Mouse (Mus musculus): ENCODE results near the gene Spata46.

The Spata46 gene

DNA sequence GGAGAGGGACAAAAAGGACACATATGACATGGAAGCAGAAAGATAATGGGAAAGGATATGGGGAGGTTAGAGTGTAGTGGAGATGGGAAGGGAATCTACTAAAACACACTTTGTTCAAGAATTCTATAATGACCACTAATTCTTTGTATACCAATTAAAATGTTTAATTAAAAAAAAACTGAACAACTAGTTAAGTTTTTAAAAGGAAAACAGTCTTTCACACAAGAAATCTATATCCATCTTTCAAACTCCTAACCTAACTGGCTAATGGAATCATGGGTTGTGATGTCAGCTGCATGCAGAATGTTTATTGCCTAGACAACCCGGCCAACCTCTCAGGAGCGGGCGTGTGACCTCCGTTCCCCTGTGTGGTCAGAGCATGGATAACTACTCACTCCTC is at the start of gene Spata46:
Gene Spata46 (plus strand): TSS at position 301 of the 400 bp plus-strand sequence.
- DNase-seq (ENCODE audit: low spot score) = no peak

DNA sequence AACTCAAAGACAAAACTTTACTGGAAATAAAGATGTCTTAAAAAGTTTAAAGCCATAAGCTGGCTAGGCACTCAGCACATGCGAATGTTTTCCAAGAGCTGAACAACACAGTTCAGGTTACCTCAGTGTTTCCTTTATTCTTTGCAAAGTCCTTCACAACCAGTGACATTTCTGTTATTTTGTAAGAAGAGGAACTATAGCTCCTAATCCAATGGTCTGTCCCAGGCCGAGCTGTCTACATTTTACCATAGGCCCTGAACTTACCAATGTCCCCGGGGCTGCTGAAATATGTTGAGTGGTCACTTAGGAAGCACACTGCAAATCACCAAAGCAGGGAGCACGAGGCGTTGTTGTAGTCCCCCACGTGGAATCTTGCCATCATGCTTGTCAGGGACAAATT is 38.3 kb upstream of the Spata46 start:
- no peak for DNase-seq (ENCODE audit: low spot score)

DNA sequence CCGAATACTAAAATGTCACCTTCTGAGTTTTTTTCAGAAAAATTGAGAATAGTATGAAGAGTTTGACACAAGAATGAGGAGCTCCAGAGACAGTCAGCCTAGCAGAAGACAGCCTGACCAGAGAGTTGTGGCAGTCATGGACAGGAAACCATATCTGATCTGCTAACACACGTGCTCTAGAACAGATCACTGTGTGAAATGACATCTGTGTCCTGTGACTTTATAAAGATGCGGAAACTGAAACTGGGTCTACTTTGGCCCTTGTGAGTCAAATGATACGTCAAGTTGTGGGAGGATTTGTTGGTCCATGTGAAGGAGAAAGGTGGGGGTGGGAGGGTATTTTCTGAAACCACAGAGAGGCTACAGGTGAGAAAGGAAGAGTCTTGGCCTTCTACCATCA is 37.9 kb upstream of the Spata46 start:
- no peak for DNase-seq (ENCODE audit: low spot score)

DNA sequence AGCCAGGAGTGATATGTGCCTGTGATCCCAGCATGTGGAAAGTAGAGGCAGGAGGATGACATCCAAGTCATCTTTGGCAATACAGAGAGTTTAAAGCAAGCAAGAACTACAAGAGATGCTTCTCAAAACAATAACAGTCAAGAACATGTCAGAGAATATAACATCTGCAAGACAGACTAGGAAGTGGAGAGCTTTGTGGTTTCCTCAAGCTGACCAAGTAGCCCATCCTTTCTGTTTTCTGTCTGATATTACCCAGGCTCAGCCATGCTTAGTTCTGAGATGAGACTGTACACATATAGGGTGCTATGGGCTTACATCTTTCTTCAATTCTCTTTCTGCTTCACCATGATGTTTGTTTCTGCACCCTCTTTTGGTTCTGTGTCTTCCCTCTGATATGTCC is 35.4 kb upstream of the Spata46 start:
- DNase-seq (ENCODE audit: low spot score) = no peak

DNA sequence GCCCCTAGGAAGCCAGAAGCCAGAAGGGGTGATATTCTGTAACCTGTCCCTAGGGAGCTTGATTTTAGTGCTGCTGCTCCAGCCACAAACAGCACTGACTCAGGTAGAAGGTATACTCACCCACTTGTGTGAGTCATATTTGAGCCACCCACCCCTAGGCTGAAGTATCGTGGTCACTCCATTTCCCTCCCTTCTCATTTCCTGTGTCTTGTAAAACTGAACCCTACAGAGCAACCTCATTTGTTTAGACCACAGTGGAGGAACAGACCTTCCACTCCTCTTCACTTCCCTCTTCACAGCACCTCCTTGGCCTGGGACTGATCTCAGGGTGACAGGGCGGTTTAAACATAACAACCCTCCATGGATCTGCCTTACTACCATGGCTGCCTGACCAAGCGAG is 31.6 kb upstream of the Spata46 start, which contains the start of gene Sh2d1b1:
Gene Sh2d1b1 (plus strand): TSS at position 305 of the 400 bp plus-strand sequence.
- DNase-seq (ENCODE audit: low spot score) = no peak

DNA sequence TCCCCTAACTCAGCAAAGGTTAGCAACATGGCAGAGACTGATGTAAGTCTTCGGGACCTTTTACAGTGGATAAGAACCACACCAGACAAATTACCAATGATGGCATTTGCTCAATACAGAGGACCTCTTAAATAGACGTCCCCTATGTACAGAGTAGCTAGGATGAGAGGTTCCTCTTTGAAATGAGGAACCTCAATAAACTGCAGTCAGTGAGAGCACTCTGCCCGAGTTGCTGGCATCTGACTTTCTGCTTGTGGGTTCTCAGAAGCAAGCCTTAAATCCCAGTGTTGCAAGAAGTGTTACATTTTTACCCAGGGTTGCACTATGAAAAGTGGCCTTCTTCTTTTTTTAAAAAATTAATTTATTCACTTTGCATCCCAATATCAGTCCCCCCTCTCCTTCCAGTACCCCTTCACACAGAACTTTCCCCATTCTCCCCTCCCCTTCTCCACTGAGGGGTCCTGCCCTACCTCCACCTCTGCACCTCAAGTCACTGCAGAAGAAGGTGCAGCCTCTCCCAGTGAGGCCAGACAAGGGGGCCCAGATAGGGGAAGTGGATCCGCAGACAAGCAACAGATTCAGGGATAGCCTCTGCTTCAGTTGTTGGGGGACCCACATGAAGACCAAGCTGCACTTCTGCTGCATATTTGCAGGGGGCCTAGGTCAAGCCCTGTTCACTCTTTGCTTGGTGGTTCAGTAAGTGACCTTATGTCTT is 26.0 kb upstream of the Spata46 start:
- DNase-seq (ENCODE audit: low spot score) = no peak

DNA sequence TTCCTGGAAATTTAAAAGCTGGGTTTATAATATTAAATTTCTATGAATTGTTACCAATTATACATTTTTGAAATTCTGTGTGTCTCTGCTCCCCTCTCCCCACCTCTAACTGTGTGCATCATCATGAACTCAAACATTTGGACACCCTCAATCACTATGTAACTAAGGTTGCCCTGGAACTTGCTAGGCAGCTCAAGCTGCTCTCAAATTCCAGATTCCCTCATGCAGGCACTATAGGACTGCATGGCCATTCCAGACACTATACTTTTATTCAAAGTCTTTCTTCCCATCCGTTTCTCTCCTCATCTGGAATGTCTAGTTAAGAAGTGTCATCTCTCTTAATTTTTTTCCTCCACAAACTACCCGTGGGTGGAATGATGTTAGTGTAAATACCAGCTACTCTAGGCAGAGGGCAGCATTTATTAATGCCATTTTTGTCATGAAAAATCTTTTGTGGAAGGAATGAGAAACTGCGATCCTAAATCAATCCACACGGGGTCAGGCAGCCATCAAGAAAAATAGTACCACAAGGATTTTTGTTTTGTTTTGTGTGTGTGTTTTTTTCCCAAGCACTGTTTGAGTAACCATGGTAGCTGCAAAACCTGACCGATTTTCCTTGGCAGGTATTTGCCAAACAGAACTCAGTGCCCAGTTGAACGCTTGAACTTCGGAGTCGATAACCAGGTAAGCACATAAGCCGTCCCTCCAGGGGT is 16.2 kb upstream of the Spata46 start:
- DNase-seq (ENCODE audit: low spot score) = peak; percentile 82

DNA sequence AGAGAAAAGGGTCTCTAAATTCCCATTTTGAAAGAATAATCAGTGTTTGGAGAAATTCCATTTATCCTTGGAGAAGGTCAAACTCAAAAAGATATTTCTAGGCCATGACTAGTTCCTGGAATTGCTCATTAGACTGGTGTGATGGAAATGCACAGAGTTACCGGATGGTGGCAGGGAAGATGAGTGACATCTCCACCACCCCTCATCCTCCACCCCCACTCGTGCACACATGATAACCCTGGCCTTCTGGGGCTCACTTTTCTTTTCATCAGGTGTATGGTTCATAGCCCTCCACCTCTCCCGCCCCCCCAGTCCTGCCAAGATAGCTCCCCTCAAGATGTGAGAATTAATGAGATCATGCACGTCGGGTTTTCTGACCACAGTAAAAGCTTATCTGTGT is 15.3 kb upstream of the Spata46 start:
- DNase-seq (ENCODE audit: low spot score) = no peak

DNA sequence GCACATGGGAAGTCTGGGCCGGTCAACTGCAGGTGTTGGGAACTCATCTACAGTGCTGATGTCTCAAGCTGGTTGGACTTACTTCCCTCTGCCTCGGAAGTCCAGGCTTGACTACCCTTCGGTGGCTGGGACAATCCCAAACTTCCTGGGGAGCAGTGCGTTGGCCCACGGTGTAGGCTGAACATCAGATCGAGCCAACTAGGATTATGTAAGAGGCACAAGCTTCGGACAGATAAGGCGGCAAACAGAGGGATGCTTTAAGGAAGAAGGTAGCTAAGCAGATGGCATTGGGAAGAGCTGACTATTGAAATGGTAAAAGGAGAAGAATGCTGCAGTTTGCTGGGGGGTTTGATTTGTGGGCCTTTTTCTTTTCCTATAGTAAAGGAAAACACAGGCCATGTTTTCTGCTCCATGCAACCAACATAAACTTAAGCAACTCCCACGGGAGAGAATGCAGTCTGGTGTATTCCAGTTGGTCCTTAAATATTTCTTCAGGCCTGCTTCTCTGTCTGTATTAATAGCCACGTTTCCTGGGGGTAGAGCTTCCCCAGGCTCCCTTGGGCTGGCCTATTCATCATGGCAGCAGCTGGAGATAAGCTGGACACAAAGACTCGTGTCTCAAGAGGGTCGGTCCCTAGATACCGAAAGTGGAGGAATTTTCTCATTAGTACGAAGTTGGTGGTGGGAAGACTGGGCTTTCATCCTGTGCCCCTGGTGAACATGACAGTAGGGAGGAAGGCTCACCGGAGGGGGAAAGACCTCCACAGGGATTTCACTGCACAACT is 13.6 kb upstream of the Spata46 start:
- peak; percentile 29 for DNase-seq (ENCODE audit: low spot score)

DNA sequence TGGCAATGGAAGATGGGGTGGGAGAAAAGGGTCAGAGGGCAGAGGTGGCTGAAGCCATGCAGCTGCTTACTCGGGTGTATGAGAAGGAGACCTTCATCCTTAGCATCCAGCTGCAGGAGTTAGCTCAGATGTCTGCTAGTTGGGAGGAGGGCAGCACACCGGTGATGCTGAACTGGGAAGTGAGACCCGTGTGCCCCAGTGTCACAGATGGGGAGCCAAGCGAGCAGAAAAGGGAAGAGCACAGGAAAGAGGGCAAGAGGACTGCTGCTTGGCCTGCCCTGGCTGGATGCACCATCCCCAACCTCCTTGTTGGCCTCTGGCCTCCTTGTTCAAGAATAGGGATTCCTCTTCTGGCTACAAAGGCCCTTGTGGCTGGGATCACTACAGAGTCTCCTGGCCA is 9.1 kb upstream of the Spata46 start:
- DNase-seq (ENCODE audit: low spot score) = no peak

DNA sequence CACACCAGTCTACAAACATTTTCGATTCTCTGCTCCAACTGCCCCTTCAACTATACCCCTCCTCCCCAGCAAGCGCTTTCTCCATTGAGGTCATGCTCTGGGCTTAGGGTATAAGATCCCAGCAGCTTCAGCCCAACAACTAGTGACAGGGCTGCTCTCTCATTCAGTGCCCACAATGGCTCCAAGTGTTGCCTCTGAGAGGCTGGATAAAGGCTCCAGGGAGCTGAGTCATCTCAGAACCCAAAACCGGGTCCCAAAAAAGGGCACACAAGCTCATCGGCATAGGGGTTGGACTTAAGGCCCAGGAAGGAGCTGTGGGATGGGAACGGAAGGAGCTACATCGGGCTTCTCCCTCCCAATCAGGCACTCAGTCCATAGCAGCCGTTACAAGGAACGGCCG is 6.9 kb upstream of the Spata46 start:
- DNase-seq (ENCODE audit: low spot score) = no peak

DNA sequence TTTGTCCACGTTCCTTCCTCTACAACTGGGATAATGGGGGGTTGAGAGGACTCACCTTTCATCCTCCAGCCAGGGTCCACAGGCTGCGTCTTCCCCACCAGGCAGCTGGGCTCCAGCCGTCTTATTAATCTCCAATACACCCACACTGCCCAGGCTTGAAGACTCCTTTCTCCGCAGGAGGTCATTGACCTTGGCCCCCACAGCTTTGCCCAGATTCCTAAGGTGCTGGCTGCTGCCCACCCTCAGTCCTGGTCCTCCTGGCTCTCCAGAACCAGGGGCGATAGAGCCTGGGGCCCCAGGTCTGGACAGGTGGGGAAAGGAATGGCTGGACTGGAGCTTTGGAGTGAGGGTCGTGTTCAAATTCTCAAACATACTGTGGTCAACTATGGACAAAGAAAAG is 6.1 kb upstream of the Spata46 start:
- no peak for DNase-seq (ENCODE audit: low spot score)

DNA sequence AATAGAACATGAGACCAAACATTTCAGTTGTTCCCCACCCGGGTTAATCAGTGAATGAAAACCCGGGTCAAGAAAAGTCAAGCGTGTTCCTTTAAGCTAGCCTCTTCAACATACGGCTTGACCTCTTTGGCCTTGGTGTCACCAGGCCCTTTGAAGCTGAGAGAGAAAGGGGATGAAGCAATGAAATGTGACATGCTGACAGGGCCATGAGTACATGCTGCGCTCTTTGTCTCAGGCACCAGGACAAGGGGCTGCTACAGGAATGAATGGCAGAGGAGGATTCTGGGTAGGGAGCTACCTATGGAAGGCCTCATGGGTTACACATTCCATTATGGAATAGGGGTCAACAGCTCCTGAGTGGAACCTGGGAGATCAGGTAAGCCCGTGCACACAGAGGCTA is 5.5 kb upstream of the Spata46 start:
- peak; percentile 77 for DNase-seq (ENCODE audit: low spot score)

DNA sequence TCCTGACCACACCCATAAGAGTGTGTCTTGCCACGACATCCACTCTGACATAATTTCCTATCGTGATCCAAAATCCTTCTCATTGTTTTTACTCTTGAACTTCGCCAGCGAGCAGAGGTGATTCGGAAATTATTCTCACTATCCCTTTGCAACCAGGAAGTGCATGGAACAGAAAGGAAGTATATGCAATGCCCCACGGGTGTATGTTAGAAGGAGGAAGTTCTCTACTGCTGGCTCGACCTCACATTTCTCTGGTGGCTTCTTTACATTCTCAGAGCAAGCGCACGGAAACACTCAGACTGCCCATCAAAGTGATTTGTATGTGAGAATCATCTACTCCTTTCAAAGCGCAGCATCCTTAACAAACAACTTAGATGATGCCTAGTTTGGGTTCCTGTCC is 3.6 kb upstream of the Spata46 start:
- DNase-seq (ENCODE audit: low spot score) = no peak

DNA sequence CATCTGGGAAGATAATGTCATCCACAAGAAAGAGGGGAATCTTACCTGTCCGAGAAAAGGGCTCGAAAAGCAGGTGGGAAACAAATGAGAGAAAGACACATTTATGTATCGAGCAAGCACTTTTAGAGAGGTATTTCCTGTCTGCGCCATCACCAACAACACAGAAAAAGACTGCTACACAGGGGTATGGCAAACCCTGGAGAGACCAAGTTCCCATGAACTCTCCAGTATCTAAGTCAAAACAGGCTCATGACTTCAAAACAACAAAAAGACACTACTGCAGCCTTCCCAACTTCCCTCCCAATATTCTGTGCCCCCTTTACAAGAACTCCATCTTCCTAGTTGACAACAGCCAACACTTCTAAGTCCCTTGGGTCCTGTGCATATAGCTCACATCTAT is 2.4 kb upstream of the Spata46 start, which contains the start of gene Gm7694:
Gene Gm7694 (minus strand): TSS at position 101 of the 400 bp plus-strand sequence.
- DNase-seq (ENCODE audit: low spot score) = no peak

DNA sequence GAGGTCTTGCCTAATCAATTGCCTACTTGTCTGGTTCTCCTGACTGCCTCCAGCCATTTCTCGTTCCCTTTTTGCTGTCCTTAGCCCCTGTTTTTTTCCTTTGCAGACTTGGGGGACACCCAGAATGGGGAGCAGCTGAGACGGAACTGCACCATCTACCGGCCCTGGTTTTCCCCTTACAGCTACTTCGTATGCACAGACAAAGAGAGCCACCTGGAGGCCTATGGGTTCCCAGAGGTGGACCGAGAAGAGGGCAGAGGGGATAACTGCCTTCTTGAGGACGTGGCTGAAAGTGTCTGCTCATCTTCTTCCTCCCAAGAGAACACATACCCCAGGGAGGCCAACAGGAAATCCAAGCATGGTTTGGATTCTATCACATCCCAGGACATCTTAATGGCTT is 2.8 kb downstream of the Spata46 start:
- DNase-seq (ENCODE audit: low spot score) = no peak

DNA sequence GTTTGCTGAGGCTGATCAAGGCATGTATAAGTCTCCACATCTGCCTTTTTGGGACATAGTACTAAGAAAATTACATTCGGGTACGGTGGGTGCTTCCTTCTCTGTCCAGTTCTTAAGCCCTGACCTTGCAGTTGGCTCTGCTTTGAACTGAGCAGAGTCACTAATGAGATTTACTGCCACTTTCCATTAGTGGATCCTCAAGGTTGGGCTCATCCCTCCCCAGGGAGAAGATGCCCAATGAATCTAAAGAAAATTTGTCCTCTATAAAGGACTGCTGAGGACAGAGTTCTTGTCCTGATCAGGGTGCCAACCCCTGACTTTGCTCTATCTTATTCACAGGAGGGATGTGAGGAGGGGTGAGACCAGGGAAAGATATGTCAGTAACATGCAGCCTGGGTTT is 13.4 kb downstream of the Spata46 start:
- no peak for DNase-seq (ENCODE audit: low spot score)

DNA sequence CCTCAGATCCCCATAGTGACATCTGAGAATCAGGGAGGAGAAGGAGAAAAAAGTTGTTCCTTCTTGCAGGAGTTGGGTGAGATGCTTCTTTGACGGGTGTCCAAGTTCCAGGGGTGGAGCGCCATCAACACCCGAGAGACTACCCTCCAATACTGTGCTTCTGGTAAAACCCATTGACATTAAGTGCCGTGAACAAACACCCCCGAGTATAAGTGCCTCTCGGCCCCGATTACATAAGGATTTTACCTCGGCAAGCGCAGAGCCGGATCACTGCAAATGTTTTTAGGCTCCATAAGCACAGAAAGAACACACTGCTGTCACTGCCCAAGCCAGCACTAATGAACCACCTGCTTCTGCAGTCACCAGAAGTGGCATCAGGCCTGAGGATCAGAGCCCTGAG is 14.4 kb downstream of the Spata46 start:
- DNase-seq (ENCODE audit: low spot score) = no peak

DNA sequence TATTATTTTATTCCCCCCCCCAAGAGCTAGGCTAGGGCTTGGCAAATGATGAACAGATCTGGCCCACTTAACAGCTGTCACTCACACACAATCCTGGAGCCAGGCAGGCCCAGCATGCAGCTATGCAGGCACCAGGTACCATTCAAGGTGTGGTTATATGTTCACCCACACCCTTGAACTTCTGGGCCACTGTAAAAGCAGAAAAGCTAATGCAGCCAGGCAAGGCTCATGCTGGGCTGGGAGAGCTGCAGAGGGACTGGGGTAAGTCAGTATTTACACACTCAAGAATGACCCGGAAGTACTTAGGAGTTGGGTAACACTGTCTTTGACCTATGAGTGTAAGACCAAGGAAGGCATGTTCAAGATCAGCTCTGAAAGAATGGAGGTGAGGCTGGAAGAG is 15.7 kb downstream of the Spata46 start:
- no peak for DNase-seq (ENCODE audit: low spot score)

DNA sequence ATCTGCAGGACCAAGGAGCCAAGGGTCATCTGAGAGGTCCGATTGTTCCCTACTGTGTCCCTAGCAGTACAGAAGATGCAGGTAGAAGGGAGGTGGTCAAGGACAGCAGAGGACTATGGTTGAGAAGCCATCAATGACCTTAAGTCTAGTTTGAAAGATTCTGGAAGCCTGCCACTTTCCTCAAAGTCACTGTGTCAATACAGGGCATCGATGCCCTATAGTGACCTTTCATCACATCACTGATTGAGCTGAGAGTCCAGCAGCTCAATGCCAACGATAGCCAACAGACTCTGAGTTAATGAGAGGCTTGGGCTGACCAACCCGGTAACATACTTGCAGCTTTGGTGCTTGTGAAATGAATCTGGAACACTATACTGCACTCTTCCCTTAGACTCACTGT is 16.7 kb downstream of the Spata46 start:
- DNase-seq (ENCODE audit: low spot score) = no peak

DNA sequence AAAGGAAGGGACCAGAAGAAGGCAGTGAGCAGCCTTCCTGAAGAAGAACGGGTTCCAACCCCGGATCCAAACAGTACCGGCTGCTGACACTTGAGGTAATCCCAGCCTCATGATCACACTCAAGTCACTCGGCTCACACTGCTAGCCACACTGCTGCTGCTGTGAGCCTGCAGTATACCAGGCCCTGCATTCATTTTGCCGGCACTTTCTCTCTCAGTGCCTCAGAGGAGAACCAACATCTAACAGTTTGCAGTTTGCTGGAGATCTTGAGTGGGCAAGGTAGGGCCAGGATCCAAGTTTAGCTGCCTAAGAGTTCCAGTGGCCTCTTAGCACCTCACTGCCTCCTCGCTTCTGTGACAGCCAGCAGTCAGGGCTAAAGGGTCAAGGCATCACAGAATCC is 23.3 kb downstream of the Spata46 start:
- DNase-seq (ENCODE audit: low spot score) = no peak

DNA sequence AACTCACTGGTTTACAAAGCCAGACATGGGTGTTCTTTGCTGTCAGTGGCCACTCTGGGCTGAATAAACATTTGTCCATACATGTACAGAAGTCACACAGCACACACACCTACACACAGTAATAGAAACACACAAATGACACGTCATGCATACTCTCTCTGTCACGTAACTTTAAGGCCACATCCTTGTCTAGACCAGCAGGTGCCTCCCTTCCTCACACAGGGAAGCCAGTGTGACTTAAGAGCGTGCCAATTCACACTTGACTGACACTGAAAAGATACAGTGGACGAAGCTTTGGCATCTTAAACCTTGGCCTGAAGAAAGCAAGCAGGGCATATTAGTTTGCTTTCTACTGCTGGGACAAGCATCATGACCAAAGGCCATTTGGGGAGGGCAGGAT is 24.2 kb downstream of the Spata46 start:
- DNase-seq (ENCODE audit: low spot score) = no peak

DNA sequence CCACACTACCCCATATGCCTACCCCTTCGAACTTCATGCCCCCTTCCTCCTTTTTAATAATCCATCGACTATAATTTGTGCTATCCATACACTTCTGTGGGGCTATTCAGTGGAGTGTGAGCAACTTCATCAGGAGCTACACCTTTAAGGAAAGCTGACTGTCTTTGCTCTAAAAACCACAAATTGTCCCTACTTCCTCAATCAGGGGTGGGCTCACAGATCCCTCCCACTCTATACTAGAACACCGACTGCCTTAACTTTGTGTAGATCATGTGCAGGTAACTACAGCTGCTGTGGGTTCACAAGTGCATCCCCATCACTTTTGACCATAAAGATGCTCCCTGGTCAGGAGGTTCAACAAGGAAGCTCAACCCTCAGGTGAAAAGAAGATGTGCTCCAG is 31.3 kb downstream of the Spata46 start:
- no peak for DNase-seq (ENCODE audit: low spot score)

Measured in embryo, embryonic 10 days (tissue).